ENCODE assay signal across 33 mouse cellular contexts in the genomic region with DNA sequence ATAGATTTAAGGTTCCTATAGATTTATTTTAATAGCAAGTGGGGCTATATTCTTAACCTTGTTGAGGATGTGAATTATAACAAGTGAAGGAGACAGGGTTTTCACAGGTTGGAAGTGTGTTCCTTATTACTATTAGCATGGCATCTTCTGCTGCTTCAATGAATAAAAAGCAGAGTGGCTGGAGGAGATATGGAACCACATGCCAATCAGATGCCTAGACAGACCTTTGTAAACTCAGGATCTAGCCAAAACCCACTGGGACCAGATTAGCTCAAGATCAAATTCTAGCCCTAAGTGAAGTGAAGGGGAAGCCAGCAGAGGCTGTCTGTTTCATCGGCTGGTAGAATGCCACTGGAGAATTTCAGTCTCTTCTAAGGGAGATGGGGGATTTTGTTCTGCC.
"Had no signal": no experiment of that assay in that cellular context is flagged by ENCODE, and none has a peak within 500 bp of the region (broad histone marks: within the 10 kb centered on the region; RNA-seq: fewer than 3 reads in every experiment).

No protein-coding gene starts in this region.

- ATAC-seq: hindbrain, embryonic 16.5 days; hindbrain, postnatal 0 days; inflammation-experienced regulatory T-cells, adult 6 months; intestine, embryonic 15.5 days; intestine, embryonic 16.5 days had no signal

- H3K4me3 ChIP-seq: heart, embryonic 10.5 days; heart, embryonic 12.5 days; heart, embryonic 13.5 days; heart, embryonic 15.5 days; hindbrain, embryonic 10.5 days; hindbrain, embryonic 12.5 days; hindbrain, embryonic 13.5 days; hindbrain, embryonic 15.5 days; intestine, embryonic 15.5 days; kidney, embryonic 15.5 days; layer of hippocampus, adult 2 months; left cerebral cortex, adult 2 months had no signal

- H3K27me3 ChIP-seq: heart, embryonic 12.5 days; heart, embryonic 13.5 days; heart, embryonic 15.5 days; hindbrain, embryonic 12.5 days; hindbrain, embryonic 13.5 days; hindbrain, embryonic 15.5 days; intestine, embryonic 15.5 days; kidney, embryonic 15.5 days had no signal

- H3K9me3 ChIP-seq: heart, embryonic 10.5 days; heart, embryonic 12.5 days; heart, embryonic 13.5 days; heart, embryonic 15.5 days; hindbrain, embryonic 10.5 days; hindbrain, embryonic 12.5 days; hindbrain, embryonic 13.5 days; hindbrain, embryonic 15.5 days; intestine, embryonic 15.5 days; kidney, embryonic 15.5 days had no signal

- H3K36me3 ChIP-seq: heart, embryonic 10.5 days; heart, embryonic 12.5 days; heart, embryonic 13.5 days; heart, embryonic 15.5 days; hindbrain, embryonic 10.5 days; hindbrain, embryonic 12.5 days; hindbrain, embryonic 13.5 days; hindbrain, embryonic 15.5 days; intestine, embryonic 15.5 days; kidney, embryonic 15.5 days had no signal

- H3K27ac ChIP-seq: heart, embryonic 10.5 days; heart, embryonic 13.5 days; heart, embryonic 15.5 days; hindbrain, embryonic 10.5 days; hindbrain, embryonic 12.5 days; hindbrain, embryonic 13.5 days; hindbrain, embryonic 14.5 days; hindbrain, embryonic 15.5 days; hindbrain, postnatal 0 days; intestine, embryonic 15.5 days; kidney, embryonic 15.5 days; kidney, postnatal 0 days; layer of hippocampus, adult 2 months; left cerebral cortex, adult 2 months had no signal

- H3K4me1 ChIP-seq: heart, embryonic 10.5 days; heart, embryonic 12.5 days; heart, embryonic 13.5 days; heart, embryonic 15.5 days; hindbrain, embryonic 10.5 days; hindbrain, embryonic 12.5 days; hindbrain, embryonic 13.5 days; hindbrain, embryonic 15.5 days; intestine, embryonic 15.5 days had no signal

- H3K9ac ChIP-seq: heart, embryonic 12.5 days; heart, embryonic 13.5 days; heart, embryonic 15.5 days; hindbrain, embryonic 12.5 days; hindbrain, embryonic 13.5 days; hindbrain, embryonic 14.5 days; hindbrain, embryonic 15.5 days; intestine, embryonic 15.5 days; kidney, embryonic 15.5 days had no signal

- DNase-seq: heart, postnatal 10 days; heart, postnatal 14 days; heart, postnatal 36 days; heart, postnatal 4 days; kidney, adult 18-20 months; kidney, adult 2 months; kidney, adult 8-10 months; kidney, adult 9 months; kidney, postnatal 10 days; kidney, postnatal 14 days; kidney, postnatal 25 days; kidney, postnatal 36 days; kidney, postnatal 4 days; layer of hippocampus, adult 9-11 months; layer of hippocampus, postnatal 36 days had no signal
